ENCODE assay signal across 7 mouse cellular contexts in the genomic region with DNA sequence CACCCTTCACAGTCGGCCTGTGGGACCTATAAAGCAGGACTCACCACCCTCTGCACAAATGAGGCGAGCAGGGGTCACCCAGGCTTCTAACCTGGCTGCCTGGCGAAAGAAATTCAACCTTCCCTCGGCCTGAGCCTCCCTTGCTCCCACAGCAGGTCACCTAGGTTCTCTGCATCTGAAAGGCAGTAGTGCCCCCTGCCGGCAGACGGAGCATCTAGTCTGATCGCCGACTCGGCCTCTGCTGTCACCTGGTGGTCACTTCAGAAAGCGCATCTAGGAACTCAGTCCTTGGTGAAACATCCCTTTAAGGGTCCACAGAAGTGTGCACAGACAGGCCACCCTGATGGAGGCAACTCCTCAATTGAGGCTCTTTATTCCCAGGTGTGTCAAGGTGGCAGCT. TPM values are rescaled to one million over a fixed set of nuclear protein-coding genes. Genes with fewer than 3 reads are reported as not detected.
DNase-seq lines count a peak whose midpoint lies in the region; ATAC-seq lines count a peak whose summit lies in the region.

No protein-coding gene starts in this region.

- peaks cover 3% of the 10 kb centered on the region; the same call in 1 of the 2 replicates for H3K4me1 ChIP-seq in intestine, embryonic 15.5 days (replicated peaks)
- H3K4me1 ChIP-seq in midbrain, embryonic 16.5 days (ENCODE audit: control insufficient read depth, insufficient read depth, low read length), result 0 out of 2 replicates have a peak, but pooled peaks cover 4% of the 10 kb centered on the region

- H3K27me3 ChIP-seq in intestine, embryonic 15.5 days (replicated peaks), result no peaks in the 10 kb centered on the region
- H3K27me3 ChIP-seq in midbrain, embryonic 16.5 days (ENCODE audit: control insufficient read depth, insufficient read depth, low read depth, low read length), result no peaks in the 10 kb centered on the region

- H3K9ac ChIP-seq in intestine, embryonic 15.5 days, result no peak overlapping the region
- H3K9ac ChIP-seq in midbrain, embryonic 16.5 days (ENCODE audit: low read depth, low read length), result no peak overlapping the region

- intact Hi-C loops in left cerebral cortex, postnatal 36 days (cut with DNase I), result loop anchor here (5.0 to 10.0 kb wide), 3 partner anchors 721 to 918 kb away; no protein-coding TSS in a partner anchor

- H3K9me3 ChIP-seq in intestine, embryonic 15.5 days, result no peaks in the 10 kb centered on the region
- H3K9me3 ChIP-seq in midbrain, embryonic 16.5 days (replicated peaks; ENCODE audit: control insufficient read depth, low read length, poor library complexity, severe bottlenecking), result no peaks in the 10 kb centered on the region

- H3K4me3 ChIP-seq in intestine, embryonic 15.5 days (replicated peaks), result no peak overlapping the region
- no peak overlapping the region for H3K4me3 ChIP-seq in midbrain, embryonic 16.5 days (ENCODE audit: low read depth, low read length)

- H3K4me2 ChIP-seq in intestine, embryonic 15.5 days (replicated peaks), result no peak overlapping the region
- H3K4me2 ChIP-seq in midbrain, embryonic 16.5 days (ENCODE audit: low read length), result peak overlapping the region; percentile 31; the same call in 1 of the 2 replicates

- H3K36me3 ChIP-seq in intestine, embryonic 15.5 days, result no peaks in the 10 kb centered on the region
- H3K36me3 ChIP-seq in midbrain, embryonic 16.5 days (ENCODE audit: control insufficient read depth, insufficient read depth, low read length), result no peaks in the 10 kb centered on the region

- H3K27ac ChIP-seq in intestine, embryonic 15.5 days, result no peak overlapping the region
- H3K27ac ChIP-seq in midbrain, embryonic 16.5 days (ENCODE audit: low read length), result no peak overlapping the region

- peak; percentile 90 for DNase-seq in adipocyte (ENCODE audit: low spot score)
- peak; percentile 76 to 91 for DNase-seq in cerebellum, postnatal 4 days (ENCODE audit: low spot score in 2 of 2)
- DNase-seq in gastrocnemius, postnatal 10 days, result peak; percentile 89
- peak; percentile 66 to 72 for DNase-seq in left cerebral cortex, postnatal 36 days (ENCODE audit: low spot score in 2 of 2)
- peak; percentile 49 to 79 for DNase-seq in spleen, adult 18-20 months

- ATAC-seq in intestine, embryonic 15.5 days, result peak; percentile 63
- ATAC-seq in midbrain, embryonic 16.5 days, result peak; percentile 33; the same call in 1 of the 2 replicates

- 6% methylated on average over 10 of the region's 10 CpGs for WGBS in intestine, embryonic 15.5 days
- 4% methylated on average over 10 of the region's 10 CpGs for WGBS in midbrain, embryonic 16.5 days

RNA-seq across cellular contexts. Expression of a gene that starts 24.4 kb away (rescaled TPM):
- 100 to 1,000 TPM; 838 to 840 TPM for total RNA-seq in gastrocnemius, postnatal 10 days (2021)
- polyA plus RNA-seq in intestine, embryonic 15.5 days (2015; fragmentation: Nextera tagmentation; extraction: Ambion mirVana), result 1,793 and 1,952 TPM in 2 replicates
- total RNA-seq in left cerebral cortex, postnatal 36 days (2021), result 100 to 1,000 TPM; 712 to 762 TPM
- polyA plus RNA-seq in midbrain, embryonic 16.5 days (2015; fragmentation: Nextera tagmentation; extraction: Ambion mirVana), result 1,185 and 1,247 TPM in 2 replicates

RNA-seq across cellular contexts. Expression of a gene that starts 25.6 kb away (rescaled TPM):
- not detected for total RNA-seq in gastrocnemius, postnatal 10 days (2021)
- polyA plus RNA-seq in intestine, embryonic 15.5 days (2015; fragmentation: Nextera tagmentation; extraction: Ambion mirVana), result not detected in 2 replicates
- total RNA-seq in left cerebral cortex, postnatal 36 days (2021), result not detected
- polyA plus RNA-seq in midbrain, embryonic 16.5 days (2015; fragmentation: Nextera tagmentation; extraction: Ambion mirVana), result 0.20 TPM in 1 of 2 replicates, not detected in the other

RNA-seq across cellular contexts. Expression of a gene that starts 34.5 kb away (rescaled TPM):
- total RNA-seq in gastrocnemius, postnatal 10 days (2021), result under 1 TPM in 1 of 2 experiments, not detected in 1; 0.14 TPM
- 11.6 and 12.7 TPM in 2 replicates for polyA plus RNA-seq in intestine, embryonic 15.5 days (2015; fragmentation: Nextera tagmentation; extraction: Ambion mirVana)
- not detected for total RNA-seq in left cerebral cortex, postnatal 36 days (2021)
- polyA plus RNA-seq in midbrain, embryonic 16.5 days (2015; fragmentation: Nextera tagmentation; extraction: Ambion mirVana), result 0.50 TPM in 1 of 2 replicates, not detected in the other

RNA-seq across cellular contexts. Expression of a gene that starts 38.9 kb away (rescaled TPM):
- total RNA-seq in gastrocnemius, postnatal 10 days (2021), result not detected
- 2.1 and 2.4 TPM in 2 replicates for polyA plus RNA-seq in intestine, embryonic 15.5 days (2015; fragmentation: Nextera tagmentation; extraction: Ambion mirVana)
- total RNA-seq in left cerebral cortex, postnatal 36 days (2021), result not detected
- 0.46 and 1.6 TPM in 2 replicates for polyA plus RNA-seq in midbrain, embryonic 16.5 days (2015; fragmentation: Nextera tagmentation; extraction: Ambion mirVana)

RNA-seq across cellular contexts. Expression of a gene that starts 46.6 kb away (rescaled TPM):
- total RNA-seq in gastrocnemius, postnatal 10 days (2021), result not detected
- polyA plus RNA-seq in intestine, embryonic 15.5 days (2015; fragmentation: Nextera tagmentation; extraction: Ambion mirVana), result not detected in 2 replicates
- not detected for total RNA-seq in left cerebral cortex, postnatal 36 days (2021)
- polyA plus RNA-seq in midbrain, embryonic 16.5 days (2015; fragmentation: Nextera tagmentation; extraction: Ambion mirVana), result not detected in 2 replicates
